Mouse (Mus musculus) 416B (cell line): ENCODE measurements around the gene Dis3.

Experiments used
- DNase-seq: peaks from one replicate; pipeline ENCODE4 v3.0.0; 2011; ENCODE audit warnings: low read depth

Dis3 gene

DNA sequence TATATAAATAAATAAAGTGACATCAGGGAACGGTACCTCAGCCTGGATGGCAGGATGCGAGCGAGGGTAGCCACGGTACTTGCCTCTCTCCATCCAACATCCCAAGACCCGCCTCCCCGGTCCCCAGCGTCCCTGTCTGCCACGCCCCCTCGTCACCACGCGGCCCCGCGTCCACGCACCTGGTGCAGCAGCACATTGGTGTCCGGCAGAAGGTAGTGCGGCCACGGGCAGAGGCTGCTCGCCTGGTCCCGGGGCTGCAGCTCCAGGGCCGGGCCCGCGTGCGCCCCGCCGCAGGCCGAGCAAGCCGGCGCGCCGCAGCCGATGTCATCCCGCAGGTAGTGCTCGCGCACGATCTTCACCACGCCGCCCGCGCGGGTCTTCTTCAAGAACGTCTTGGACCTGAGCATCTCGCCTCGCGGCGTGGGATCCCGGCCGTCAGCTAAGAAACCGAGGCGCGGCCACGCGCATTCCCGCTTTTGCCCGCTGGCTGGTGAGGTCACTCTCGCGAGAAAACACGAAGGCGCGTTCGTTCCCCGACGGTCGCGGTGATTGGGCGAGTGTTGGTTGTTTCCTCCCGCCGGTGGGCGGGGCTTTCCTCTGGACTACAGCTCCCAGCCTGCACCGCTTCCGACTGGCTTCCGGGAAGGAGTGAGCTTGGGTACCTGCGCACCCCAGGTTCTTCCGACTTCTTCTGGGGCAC is at the start of gene Dis3, which contains the start of gene Pibf1:
TSS of gene Dis3 (minus strand) at position 504 of the 700 bp plus-strand sequence.
TSS of gene Pibf1 (plus strand) at position 158 of the 700 bp plus-strand sequence.
- DNase-seq: peak; percentile 97

DNA sequence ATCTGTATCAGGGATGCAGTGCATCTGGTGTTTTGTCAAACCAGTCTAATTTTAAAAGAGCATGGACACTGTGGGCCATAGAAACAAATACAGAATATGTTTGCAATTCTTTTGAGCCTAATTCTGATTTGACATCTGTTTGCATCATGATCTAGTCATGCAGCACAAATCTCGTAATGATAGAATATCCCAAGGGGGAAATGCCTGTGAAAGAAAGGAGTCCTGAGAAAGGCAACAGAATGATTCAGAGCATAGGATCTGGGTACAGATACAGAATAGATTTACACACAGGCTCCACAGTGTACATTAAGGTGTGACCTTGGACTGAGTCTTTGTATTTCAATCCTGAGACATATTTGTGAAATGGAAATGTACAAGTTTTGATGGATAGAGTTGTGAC is 47.3 kb upstream of the Dis3 start:
- no peak for DNase-seq

DNA sequence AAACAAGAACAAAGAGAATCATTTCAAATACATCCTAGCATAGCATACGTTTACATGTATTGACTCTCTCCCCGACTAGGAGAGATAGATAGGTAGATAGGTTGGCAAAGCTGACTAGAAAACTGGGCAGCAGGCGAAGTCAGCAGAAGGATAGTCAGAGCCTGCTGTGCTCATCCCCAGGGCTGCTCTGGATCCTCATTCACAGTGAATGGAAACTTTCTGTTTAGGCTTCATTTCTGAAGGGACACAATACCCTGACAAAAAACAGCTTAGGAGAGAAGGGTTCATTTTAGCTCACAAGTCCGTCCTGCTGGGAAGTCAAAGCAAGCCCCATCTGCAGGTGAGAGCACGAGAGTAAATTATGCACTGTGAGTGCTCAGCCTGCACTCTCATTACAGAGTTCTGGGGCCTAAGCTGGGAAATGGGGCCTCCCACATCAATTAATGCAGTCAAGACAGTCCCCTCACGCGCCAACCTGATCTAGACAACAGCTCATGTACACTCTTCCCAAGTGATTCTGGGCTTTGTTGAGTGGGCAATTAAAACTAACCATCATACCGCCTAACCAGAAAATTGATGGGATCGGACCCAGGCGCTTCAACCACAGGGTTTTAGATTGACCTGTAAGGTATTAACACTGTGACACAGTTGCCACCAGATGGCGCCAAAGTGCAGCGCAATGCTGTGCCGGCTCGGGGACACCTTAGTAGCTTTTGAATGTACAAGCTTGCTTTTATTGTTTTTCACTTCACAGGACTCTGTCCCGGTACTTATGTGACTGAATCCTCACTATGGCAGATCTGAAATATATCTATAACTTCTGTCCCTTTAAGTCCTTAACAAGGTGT is 42.4 kb upstream of the Dis3 start:
- peak; percentile 84 for DNase-seq

DNA sequence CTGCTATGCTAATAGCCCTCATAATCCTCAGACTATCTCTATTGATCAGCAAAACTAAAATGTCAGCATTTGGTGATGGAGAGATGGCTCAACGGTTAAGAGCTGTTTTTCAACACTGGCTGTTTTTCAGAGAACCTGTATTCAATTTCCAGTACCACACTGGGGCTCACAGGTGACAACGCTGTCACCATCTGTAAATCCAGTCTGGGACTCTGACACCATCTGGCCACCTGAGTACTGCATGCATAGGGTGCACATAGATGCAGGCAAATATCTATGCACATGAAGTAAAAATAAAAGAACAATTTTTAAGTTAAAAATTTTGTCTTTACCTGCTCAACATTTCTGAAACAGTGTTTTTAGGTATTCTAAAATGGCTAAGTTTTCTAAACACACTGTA is 40.5 kb upstream of the Dis3 start:
- no peak for DNase-seq

DNA sequence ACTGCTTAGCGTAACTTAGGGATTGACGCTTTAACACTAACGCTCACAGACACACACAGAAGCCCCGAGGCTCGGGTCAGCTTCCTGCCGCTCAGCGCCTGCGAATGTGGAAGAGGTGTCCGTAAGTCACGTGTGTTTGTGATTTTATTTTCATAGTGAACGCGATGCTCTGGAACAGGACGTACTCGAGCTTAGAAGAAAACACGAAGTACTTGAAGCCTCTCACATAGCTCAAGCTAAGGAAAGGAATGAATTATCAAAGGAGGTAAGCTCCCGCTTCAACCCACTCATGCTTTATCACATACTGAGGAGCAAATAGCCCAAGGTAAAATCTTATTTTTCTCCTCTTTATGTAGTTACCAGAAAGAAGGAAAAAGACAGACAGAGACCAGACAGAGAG is 36.7 kb upstream of the Dis3 start:
- no peak for DNase-seq

DNA sequence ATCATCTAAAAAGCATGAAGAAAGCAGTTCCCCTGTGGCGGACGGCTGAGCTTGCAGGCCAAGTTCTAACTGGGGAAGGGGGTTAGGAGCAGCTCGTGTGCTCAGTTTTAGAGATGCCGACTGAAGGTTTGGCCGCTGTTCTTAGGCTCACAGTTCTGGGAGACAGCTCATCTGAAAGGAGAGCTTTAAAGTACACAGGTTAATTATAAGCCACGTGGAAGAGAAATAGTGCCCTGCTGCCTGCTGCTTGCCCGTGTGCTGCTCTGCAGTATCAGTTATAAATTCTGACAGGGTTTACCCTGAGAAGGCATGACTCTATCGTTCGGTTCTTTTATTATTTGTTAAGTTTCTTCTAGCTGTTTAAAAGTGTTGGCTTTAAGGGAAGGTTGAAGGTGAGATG is 36.2 kb upstream of the Dis3 start:
- no peak for DNase-seq

DNA sequence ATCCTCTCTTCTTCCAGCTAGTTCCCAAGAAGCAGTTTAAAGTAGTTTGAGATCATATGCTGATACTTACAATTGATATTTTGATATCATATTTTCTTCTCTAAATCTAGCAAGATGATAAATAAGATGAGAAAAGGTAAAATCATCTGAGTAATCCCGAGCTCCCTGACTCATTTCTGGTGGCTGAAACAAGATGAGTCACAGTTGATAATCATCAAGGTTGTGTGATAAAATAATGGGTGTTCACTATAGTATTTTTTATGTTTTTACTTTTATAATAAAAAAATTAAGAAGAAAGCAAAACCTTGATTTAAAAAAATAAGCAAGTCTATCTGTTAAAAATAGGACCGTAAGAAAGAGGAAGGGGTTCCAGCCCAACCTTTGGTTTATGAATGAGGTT is 34.5 kb upstream of the Dis3 start:
- peak; percentile 60 for DNase-seq

DNA sequence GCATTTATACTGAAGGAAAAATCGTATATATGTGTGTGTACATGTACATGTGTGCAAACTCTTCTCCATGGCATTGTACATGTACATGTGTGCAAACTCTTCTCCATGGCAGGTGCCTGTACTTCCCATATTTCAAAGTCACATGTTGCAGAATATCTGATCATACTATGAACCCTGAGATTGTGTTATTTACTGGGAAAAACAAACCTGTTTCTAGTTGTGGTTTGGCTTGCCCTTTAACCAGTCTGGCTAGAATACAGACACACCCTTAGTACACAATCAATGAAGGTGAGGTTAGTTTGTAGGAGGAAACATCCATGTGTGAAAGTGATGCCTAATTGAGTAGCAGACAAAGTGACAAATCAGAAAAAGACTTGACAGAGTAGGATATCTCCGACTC is 29.5 kb upstream of the Dis3 start:
- DNase-seq: no peak

DNA sequence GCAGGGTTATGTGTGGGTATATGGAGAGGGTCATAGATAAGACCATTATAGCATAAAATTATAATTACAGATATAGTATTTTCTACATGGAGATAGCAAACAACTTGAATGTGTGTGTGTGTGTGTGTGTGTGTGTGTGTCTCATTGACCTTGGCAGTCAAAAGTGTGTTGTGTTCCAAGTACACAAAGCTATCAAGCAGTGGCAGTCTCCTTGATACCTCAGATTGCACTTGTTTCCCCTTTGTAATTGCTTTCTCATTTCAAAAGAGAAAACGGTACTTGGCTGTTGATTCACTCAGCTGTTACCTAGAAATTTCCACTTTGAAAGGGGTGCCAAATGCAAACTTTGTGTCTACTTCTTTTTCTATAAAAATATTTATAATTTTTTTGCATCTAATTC is 27.9 kb upstream of the Dis3 start:
- no peak for DNase-seq

DNA sequence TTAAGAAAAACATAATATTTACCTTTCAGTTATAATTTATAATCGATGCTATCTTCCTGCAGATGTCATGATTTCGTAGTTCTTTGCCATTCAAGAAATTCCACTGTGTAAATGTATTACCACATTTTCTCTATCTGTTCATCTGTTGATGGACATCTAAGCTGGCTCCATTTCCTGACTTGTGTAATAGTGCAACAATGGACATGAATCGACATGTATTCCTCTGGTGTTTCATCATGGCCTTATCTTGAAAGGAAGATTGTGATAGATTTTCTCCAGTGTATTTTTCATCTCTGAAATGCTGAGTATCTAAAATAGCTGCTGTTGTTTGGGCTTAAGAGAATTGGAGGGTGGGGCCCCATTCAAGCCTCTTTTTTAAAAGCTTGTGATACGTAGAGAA is 27.1 kb upstream of the Dis3 start:
- peak; percentile 79 for DNase-seq

DNA sequence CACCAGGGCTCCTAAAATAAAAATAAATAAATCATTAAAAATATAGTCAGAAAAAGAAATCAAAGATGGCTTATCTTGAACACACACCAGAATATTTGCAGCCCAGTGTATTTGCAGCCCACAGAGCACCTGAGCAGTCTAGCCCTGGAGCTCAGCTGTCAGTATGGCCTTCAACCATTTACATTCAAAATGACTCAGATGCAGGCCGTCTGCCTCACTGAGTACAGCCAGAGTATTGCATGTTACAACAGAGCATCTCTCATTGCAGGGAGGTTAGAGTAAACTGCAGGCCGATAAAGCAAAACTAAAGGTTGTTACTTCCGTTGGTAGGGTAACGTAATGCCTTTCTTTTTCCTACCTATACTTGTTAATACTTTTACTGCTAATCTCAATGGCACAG is 24.5 kb upstream of the Dis3 start:
- peak; percentile 39 for DNase-seq

DNA sequence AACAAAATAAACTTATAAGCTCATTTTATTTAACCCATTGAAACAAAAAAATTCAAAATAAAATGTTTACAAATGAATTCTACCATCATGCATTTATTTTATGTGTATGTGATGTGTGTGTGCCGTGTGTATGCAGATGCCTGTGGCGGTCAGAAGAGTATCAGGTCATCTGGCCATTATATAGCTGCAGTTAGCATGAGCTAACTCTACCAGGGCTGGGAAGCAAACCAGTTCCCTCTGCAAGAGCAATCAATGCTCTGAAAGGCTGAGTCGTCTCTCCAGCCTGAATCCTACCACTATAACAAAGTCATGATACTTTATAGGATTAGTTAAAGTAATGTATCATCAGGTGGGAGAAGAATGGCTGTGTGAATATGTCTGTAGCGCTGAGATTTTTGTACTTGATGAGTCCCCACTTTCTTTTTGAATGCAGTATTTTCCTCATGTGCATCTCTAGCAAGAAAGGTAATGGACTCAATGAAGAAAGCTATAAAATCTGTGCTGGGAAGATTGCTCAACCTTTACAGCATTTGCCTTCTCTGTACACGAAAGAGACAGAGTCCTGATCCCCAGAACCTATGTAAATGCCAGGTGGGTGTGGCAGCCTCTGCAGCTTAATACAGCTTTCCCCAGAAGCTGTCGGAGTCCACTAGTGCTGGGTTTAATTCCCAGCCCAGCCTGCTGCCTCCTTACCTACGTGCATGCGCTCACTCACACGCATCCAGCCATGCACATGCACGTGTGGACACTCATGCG is 22.2 kb upstream of the Dis3 start:
- no peak for DNase-seq

DNA sequence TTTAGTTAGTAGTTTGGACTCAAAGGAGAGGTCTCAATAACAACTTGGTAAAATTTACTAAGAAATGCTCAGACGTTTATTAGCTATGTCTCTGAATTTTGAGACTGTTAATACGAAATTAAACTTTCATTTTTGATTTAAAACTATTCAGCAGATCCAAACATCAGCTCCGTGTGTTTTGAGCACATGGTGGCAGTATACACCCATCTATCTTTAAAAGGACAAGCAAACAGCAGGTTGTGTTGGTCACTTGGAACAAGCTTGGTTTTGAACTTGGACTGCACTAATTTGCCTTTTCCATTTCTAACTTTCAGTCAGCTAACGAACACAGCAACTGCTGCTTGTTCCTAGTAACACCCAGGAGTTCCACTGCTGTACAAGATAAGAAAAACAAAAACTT is 18.0 kb upstream of the Dis3 start:
- peak; percentile 53 for DNase-seq

DNA sequence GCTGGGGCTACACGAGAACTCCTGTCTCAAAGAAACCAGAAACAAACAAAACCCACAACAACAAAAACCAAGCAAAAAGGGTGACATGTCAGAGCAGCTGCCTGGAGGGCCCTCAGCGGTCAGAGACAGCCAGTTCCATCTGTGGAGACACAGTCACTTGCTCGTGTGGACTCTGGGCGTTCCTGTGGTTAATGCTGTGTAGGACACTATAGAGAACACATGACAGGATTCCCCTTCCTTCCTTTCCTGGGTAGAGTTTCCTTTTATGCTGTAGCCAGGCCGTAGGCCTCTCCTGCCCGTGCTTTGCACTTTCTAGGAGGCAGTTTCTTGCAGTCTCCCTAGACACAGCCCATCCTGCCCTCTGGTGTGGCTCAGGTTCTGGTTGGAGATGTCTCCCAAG is 9.2 kb upstream of the Dis3 start:
- DNase-seq: peak; percentile 63

DNA sequence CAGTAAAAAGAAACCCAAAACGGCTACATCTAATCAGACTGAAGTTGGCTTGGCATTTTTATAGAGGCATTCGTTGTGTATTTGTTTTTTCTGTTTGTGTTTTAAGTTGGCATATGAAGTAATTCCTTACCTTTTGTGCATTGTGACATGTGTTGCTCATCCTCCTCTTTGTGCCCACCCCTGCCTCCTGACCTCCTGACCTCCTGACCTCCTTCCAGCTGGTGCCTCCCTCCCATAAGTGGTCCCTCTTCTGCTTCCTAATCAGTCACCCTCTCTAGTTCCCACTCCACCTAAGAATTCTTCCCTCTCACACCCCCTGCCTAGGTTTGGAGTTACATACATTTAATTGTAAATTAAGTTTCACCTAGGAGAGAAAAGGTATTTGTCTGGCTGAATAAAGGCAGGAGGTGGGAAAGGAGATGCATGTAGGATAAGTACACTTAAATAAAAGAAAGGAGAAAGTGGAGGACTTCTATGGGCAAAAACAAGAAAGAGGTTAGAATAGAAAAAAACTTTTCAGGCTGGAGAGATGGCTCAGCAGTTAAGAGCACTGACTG is 8.1 kb upstream of the Dis3 start:
- DNase-seq: no peak

DNA sequence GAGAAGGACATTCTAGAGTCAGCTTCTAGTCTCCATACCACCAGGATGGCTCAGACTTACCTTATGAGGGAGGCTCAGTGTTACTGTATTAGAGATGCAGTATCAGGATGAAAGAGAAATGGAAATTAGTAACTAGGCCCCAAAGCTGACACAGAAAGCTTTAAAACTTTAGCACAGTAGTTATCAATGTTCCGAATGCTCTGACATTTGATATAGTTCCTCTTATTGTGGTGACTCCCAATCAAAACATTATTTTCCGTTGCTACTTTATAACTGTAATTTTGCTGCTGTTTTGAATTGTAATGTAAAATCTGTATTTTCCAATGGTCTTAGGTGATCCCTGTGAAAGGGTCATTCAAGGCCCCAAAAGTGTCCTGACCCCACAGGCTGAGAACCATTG is 7.1 kb upstream of the Dis3 start:
- no peak for DNase-seq

DNA sequence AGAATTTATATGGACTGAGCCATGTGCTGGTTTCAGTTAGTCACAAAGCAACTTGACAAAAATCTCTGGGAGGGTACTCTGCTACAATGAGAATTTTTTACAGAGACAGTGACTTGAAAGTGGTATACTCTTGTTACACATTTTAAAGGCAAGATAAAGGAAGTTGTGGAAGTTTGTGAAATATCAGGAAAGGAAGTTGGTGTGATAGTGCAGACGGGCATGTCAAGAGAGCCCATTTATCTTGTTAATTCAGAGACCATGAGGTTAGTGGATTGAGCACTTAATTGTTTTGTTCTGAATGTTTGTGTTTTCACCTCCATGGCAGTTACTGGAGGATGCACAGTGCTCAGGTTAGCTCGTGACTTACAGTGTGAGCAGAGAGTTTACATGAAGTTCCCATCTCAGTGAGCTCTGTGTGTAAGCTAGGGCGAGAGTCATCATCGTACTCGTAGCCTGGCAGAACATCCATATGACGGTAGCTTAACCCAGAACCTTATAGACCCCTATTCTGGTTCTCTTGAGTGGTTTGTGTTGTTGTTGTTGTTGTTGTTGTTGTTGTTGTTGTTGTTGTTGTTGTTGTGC is 5.1 kb upstream of the Dis3 start:
- DNase-seq: peak; percentile 54

DNA sequence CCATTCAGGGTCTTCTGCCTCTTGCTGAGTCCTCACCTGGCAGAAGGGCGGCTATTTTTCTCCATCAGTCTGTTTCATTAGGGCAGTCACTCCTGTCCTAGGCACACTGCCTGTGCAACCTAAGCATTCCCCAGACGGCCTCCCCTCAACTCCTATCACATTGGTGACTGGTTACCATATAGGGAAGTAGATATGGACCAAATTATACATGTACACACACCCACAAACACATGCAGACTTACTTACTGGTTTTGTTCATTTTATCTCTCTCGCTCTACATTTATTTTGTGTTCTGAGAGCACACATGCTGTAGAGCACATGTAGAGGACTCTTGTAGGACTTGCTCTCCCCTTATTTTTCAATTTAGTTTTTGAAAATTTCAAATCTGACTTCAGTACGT is 3.5 kb upstream of the Dis3 start:
- DNase-seq: no peak

DNA sequence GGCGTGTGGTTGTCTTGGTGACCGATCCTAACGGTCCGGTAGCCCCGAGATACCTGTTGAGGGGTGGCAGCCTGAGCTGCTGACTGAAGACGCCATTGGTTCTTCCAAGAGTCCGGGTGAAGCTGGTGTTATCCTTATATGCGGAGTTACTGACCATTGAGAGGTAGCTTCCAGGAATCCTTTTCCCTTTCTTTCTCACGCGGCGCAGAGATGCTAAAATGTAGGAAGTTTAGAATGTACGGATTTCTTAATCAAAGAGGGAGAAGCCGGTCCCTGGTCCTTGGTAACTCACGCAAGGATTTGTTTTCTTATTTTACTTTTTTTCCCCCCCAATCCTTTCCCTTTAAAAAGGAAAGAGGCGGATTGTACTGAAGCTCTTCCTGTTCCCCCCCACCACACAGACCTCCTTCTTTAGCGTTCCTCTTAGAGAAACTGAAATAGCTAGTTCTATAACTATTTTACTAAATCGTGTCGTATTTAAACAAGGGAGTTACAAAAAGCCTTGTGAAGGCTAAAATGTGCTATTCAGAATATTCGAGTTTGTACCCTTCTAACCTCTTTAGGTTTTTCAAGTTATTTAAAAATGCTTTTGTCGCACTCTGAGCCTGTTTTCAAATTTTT is 507 bp upstream of the Dis3 start:
- DNase-seq: peak; percentile 66

DNA sequence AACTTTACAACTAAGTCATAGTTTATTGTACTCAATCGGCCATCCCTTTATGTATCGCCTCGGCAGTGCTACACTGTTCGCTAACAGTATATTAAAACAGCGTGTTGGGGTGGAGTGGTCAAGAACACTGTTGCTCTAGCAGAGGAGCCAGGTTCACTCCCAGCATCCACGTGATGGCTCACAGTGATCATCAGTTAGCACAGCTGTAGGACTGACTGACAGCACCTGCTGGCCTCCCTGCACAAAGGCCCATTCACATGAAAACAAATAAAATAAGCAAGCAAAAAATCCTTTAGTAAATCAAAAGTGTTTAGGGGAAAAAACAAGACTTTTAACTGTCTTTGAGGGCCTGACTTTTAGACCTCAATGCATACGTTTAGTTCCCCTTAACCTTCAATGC is 10.6 kb downstream of the Dis3 start:
- no peak for DNase-seq

DNA sequence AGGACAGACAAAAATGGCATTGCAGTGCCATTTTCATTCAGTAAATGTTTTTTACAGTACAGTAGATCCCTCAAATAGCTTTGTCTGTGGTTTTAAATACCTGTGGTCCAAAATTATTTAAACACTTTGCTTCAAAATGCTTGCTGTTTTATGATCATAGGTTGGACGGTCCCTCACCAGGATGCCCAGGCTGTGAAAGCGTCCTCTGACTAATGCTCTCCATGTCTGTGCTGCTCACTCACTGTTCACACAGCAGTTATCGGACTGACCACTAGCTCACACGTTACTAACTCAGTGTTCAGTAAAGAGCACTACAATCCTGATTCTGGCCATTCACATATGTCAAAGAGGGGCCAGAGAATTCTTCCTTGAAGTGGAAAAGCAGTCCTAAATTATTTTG is 28.4 kb downstream of the Dis3 start:
- no peak for DNase-seq

DNA sequence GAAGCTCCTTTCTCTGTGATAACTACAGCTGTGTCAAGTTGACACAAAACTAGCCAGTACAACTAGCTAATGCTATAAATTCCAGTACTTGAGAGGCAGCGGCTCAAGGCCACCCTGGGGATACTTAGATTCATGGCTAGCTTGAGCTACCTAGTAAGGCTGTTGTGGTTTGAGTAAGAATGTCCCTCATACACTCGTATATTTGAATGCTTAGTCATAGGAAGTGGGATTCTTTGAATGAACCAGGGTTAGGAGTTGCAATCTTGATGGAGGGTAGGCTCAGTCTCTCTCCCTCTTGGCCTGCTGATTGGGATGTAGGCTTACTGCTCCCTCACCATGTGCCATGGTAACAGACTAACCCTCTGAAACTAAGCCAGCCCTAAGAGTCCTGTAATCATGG is 36.5 kb downstream of the Dis3 start:
- DNase-seq: peak; percentile 55
